Comparison of ENCODE assay signal across 18 mouse cellular contexts in genomic region chr17:49982611-49983390, GRCm38 (mm10).
DNase-seq lines count a peak whose midpoint lies in the region; ATAC-seq and TF ChIP-seq lines count a peak whose summit lies in the region.
"Had no signal": no experiment of that assay in that cellular context is flagged by ENCODE, and none has a peak within 500 bp of the region (broad histone marks: within the 10 kb centered on the region; RNA-seq: fewer than 3 reads in every experiment).

No protein-coding gene starts in this region.

- 40% methylated on average over 6 of the region's 6 CpGs for WGBS in heart, embryonic 13.5 days
- 86% methylated on average over 6 of the region's 6 CpGs for WGBS in limb, embryonic 10.5 days

- intact Hi-C loops in heart, postnatal 25 days (cut with DNase I) = loop anchor here (5.0 kb wide), 1 partner anchor 160 kb away; no protein-coding TSS in a partner anchor

- TF ChIP-seq EP300 in MEL (IDR thresholded peaks at IDR 0.05; ENCODE audit: low read depth in 1 of 2, low read length in 2 of 2) = peak; percentile 25 to 33; a peak in 2 of 4 replicates

- H3K4me1 ChIP-seq in MEL (ENCODE audit: control insufficient read depth in 1 of 2, insufficient read depth in 2 of 2, low read length in 2 of 2) = peaks cover 0 to 3% of the 10 kb centered on the region in 2 experiments; a peak in 1 of 4 replicates
- H3K4me1 ChIP-seq in heart, embryonic 13.5 days = peaks cover 39% of the 10 kb centered on the region
- H3K4me1 ChIP-seq in limb, embryonic 10.5 days = peaks cover 5% of the 10 kb centered on the region
- H3K4me1 ChIP-seq: hindbrain, embryonic 15.5 days; limb, embryonic 13.5 days; neural tube, embryonic 13.5 days had no signal

- no peak overlapping the region for H3K4me3 ChIP-seq in MEL (ENCODE audit: control insufficient read depth in 1 of 2, insufficient read depth in 1 of 2, low read depth in 2 of 2, low read length in 2 of 2)
- no peak overlapping the region for H3K4me3 ChIP-seq in heart, embryonic 13.5 days
- H3K4me3 ChIP-seq in limb, embryonic 10.5 days = no peak overlapping the region
- H3K4me3 ChIP-seq: hindbrain, embryonic 15.5 days; limb, embryonic 13.5 days; neural tube, embryonic 13.5 days had no signal

- ATAC-seq in heart, embryonic 13.5 days (ENCODE audit: extremely low read depth, insufficient number of reproducible peaks, low FRiP score, low TSS enrichment) = peak; percentile 75
- ATAC-seq: forebrain, embryonic 16.5 days; intestine, postnatal 0 days had no signal

- H3K36me3 ChIP-seq in MEL (ENCODE audit: control insufficient read depth in 1 of 2, insufficient read depth in 2 of 2, low read length in 2 of 2) = no peaks in the 10 kb centered on the region; a peak in 1 of 4 replicates
- peaks cover 7% of the 10 kb centered on the region for H3K36me3 ChIP-seq in heart, embryonic 13.5 days
- no peaks in the 10 kb centered on the region for H3K36me3 ChIP-seq in limb, embryonic 10.5 days
- H3K36me3 ChIP-seq: hindbrain, embryonic 15.5 days; limb, embryonic 13.5 days; neural tube, embryonic 13.5 days had no signal

- H3K4me2 ChIP-seq in heart, embryonic 13.5 days = 0 out of 2 replicates have a peak overlapping the region, but pooled peaks have one; percentile 8
- H3K4me2 ChIP-seq: hindbrain, embryonic 15.5 days; limb, embryonic 13.5 days; neural tube, embryonic 13.5 days had no signal

- no peak for TF ChIP-seq POLR2A in MEL (IDR thresholded peaks at IDR 0.05; ENCODE audit: control insufficient read depth in 1 of 2, insufficient read depth in 1 of 2, low read depth in 1 of 2, low read length in 2 of 2, poor library complexity in 1 of 2)

- no peak overlapping the region for H3K9ac ChIP-seq in MEL (ENCODE audit: control insufficient read depth, low read depth, low read length, poor library complexity, severe bottlenecking)
- no peak overlapping the region for H3K9ac ChIP-seq in heart, embryonic 13.5 days
- H3K9ac ChIP-seq: hindbrain, embryonic 15.5 days; limb, embryonic 13.5 days; liver, embryonic 14.5 days; neural tube, embryonic 13.5 days had no signal

- no peaks in the 10 kb centered on the region for H3K79me2 ChIP-seq in MEL (ENCODE audit: control insufficient read depth, insufficient read depth, low read length, poor library complexity)

- no peak for TF ChIP-seq CTCF in MEL (IDR thresholded peaks at IDR 0.05 in 2 of 3, conservative IDR thresholded peaks at IDR 0.05 in 1 of 3; ENCODE audit: control insufficient read depth in 1 of 3, insufficient read depth in 1 of 3, low read depth in 2 of 3, low read length in 3 of 3, poor library complexity in 1 of 3, severe bottlenecking in 1 of 3)

- DNase-seq in heart, adult 11 months = peak; percentile 95
- DNase-seq in heart, postnatal 25 days (ENCODE audit: low spot score) = no peak
- DNase-seq in MEL (ENCODE audit: low read depth, low spot score) = peak; percentile 50
- no peak for DNase-seq in limb, embryonic 10.5 days (ENCODE audit: low spot score)
- DNase-seq in embryo, embryonic 10 days (ENCODE audit: low spot score) = no peak
- no peak for DNase-seq in spleen, postnatal 4 days (ENCODE audit: low spot score in 2 of 2)
- DNase-seq: cerebellum, adult 18-20 months; cerebellum, postnatal 36 days; midbrain, embryonic 14.5 days; thymus, postnatal 25 days had no signal

- H3K9me3 ChIP-seq in MEL (replicated peaks; ENCODE audit: insufficient read depth, low read length) = no peaks in the 10 kb centered on the region
- peaks cover 10% of the 10 kb centered on the region for H3K9me3 ChIP-seq in heart, embryonic 13.5 days
- no peaks in the 10 kb centered on the region for H3K9me3 ChIP-seq in limb, embryonic 10.5 days (replicated peaks)
- H3K9me3 ChIP-seq: hindbrain, embryonic 15.5 days had no signal

- H3K27ac ChIP-seq in MEL (ENCODE audit: control insufficient read depth, low read depth, low read length) = no peak overlapping the region
- peak overlapping the region; percentile 92 for H3K27ac ChIP-seq in heart, embryonic 13.5 days (replicated peaks)
- H3K27ac ChIP-seq in limb, embryonic 10.5 days = 0 out of 2 replicates have a peak overlapping the region, but pooled peaks have one; percentile 5
- H3K27ac ChIP-seq: hindbrain, embryonic 15.5 days; limb, embryonic 13.5 days; liver, embryonic 14.5 days; macrophage; neural tube, embryonic 13.5 days had no signal

- no peaks in the 10 kb centered on the region for H3K27me3 ChIP-seq in MEL (ENCODE audit: control insufficient read depth in 1 of 2, insufficient read depth in 2 of 2, low read length in 2 of 2)
- no peaks in the 10 kb centered on the region for H3K27me3 ChIP-seq in heart, embryonic 13.5 days (replicated peaks)
- no peaks in the 10 kb centered on the region for H3K27me3 ChIP-seq in limb, embryonic 10.5 days (ENCODE audit: low read depth, poor library complexity, severe bottlenecking)
- H3K27me3 ChIP-seq: hindbrain, embryonic 15.5 days; limb, embryonic 13.5 days; neural tube, embryonic 13.5 days had no signal

- no peak for TF ChIP-seq RAD21 in MEL (IDR thresholded peaks at IDR 0.05; ENCODE audit: low read depth, low read length)

TF ChIP-seq in MEL, 35 proteins besides CTCF, POLR2A, EP300 and RAD21:
- TF ChIP-seq CHD1 (IDR thresholded peaks at IDR 0.05; ENCODE audit: low read depth, low read length) (no peak), MAX (IDR thresholded peaks at IDR 0.05; ENCODE audit: low read length) (no peak), GATA1 (IDR thresholded peaks at IDR 0.05; ENCODE audit: low read depth, low read length) (0 out of 2 replicates have a peak, but pooled peaks have one; percentile 5), MXI1 (IDR thresholded peaks at IDR 0.05; ENCODE audit: low read depth, low read length) (no peak), RCOR1 (IDR thresholded peaks at IDR 0.05; ENCODE audit: low read depth, low read length) (no peak)

Comparison
In these comparisons a context has a peak if more than half of its experiments do, and no peak if none do; other contexts are left out.
1. DNase-seq: peak in heart, adult 11 months (single experiment) and MEL (single experiment); none in heart, postnatal 25 days (single experiment), limb, embryonic 10.5 days (single experiment), embryo, embryonic 10 days (single experiment) and spleen, postnatal 4 days (0 of 2).